Mouse (Mus musculus) embryonic fibroblast, embryonic 13.5 days (primary cell): ENCODE measurements at regions not wholly inside any gene's neighbourhood (a gene's known extent, or its start where the extent isn't known, plus 50 kb on each side); places are given as distances from the start of the nearest gene placed in this dataset.

Source experiments
- H3K27ac ChIP-seq: 2 replicates; pipeline ENCODE4 v1.5.1; 2012; ENCODE audit warnings: low read length, control low read depth, inconsistent platforms; ENCODE audit not compliant: insufficient read depth
- H3K4me1 ChIP-seq: 2 replicates; pipeline ENCODE4 v1.6.1; 2011; ENCODE audit warnings: low read length; ENCODE audit not compliant: control insufficient read depth, insufficient read depth
- H3K4me3 ChIP-seq: 2 replicates; pipeline ENCODE4 v1.5.1; 2011; ENCODE audit warnings: mild to moderate bottlenecking, control low read depth, low read length; ENCODE audit not compliant: insufficient read depth
- CTCF ChIP-seq: IDR thresholded peaks from 2 replicates; pipeline ENCODE4 v1.5.1; 2011; ENCODE audit warnings: mild to moderate bottlenecking, control low read depth, low read length, moderate library complexity, borderline replicate concordance; ENCODE audit not compliant: insufficient read depth
- POLR2A ChIP-seq: IDR thresholded peaks from 2 replicates; pipeline ENCODE4 v1.6.1; 2011; ENCODE audit warnings: low read depth, mild to moderate bottlenecking, control low read depth, low read length, moderate library complexity

DNA sequence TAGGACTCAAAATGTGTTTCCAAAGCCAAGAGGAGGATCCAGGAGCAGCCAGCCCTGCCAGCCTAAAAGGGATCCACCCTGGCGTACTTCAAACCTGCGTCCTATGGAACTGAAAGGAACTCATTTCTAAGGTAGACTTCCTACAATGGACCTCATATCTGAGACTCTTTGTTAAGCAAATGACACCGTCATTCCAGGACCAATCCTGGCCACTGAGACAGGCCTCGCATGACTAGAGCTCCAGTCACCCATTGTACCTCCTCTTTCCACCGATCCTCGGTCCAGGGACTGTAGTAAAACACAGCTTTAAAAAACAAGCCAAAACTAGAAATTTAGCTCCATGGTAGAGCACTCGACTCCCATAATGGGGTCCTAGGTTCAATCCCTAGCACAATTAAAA lies 110.4 kb upstream of the Zdhhc25 start:
- Histone ChIP-seq H3K4me1 (no peaks in the 10 kb centered on the region), H3K4me3 (no peak overlapping the region), H3K27ac (no peak overlapping the region)
- no peak for TF ChIP-seq CTCF
- TF ChIP-seq POLR2A: no peak

DNA sequence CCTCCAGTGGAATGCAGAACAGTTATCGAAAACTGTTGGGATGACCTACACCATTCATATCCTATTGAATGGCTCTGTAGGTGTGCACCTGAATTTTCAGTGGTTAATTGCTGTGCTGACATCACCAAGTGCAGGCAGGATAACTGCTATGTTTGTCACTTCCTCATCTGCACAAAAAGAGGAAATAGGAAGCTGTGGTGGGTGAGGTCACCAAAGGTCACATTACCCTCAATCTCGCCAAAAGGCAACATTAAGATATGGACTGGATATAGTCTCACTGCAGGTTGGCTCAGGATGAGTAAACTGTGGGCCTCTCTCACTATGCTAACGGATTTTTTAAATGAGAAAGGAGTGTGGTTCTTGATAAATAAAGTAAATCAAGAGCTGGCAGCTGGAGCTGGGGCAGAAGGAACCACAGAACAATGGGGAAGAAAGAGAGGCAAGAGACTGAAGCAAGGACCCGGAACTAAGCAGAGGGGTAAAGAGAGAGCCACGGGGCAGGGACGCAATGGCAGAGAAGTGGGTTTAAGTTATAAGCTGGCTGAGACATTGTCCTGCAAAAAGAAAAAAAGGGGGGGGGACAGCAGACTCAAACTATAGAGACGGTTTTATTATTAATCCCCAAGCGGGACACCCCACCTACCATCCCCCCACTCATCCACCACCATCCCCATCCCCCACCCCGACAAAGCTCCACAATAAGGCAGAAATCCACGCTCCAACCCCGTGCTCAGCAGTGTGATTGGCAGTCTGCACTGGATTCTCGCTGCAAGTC lies 109.6 kb upstream of the Zdhhc25 start:
- H3K4me3 ChIP-seq: no peak overlapping the region
- H3K4me1 ChIP-seq: no peaks in the 10 kb centered on the region
- H3K27ac ChIP-seq: no peak overlapping the region
- TF ChIP-seq CTCF (no peak), POLR2A (no peak)

DNA sequence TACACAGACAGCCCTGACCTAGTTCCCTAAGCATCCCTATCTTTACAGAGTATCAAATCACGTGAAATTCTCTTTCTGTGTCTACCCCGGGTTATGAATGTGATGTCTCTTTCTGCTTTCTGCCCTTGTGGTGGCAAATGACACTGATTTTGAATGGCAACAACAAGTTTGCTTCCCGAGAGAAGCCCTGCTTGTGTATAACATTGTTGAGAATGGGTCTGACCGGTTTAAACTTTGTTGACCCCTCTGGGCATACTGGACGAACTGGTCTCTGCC lies 109.1 kb upstream of the Zdhhc25 start:
- no peak for TF ChIP-seq CTCF
- H3K4me1 ChIP-seq: no peaks in the 10 kb centered on the region
- H3K27ac ChIP-seq: no peak overlapping the region
- no peak overlapping the region for H3K4me3 ChIP-seq

DNA sequence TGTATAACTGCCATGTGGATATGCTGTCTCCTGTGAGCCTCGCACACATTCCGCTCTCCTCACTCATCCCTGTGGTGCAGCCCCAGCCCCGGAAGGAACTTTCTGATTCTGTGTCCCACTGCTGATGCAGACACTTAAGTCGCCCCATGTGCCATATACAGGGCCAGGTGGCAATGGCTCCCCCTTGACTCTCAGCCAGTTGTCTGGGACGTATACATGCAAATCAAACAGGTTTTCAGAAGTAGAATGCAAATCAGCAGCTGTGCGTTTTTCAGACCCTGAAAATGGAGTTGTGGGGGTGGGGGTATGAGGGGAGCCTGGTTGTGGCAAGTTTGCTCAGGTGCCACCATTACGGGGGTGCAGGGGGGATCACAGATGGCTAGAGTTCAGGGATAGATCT lies 102.1 kb upstream of the Zdhhc25 start:
- Histone ChIP-seq H3K4me3 (no peak overlapping the region), H3K27ac (no peak overlapping the region), H3K4me1 (peaks cover 5% of the 10 kb centered on the region; the same call in 1 of the 2 replicates)
- TF ChIP-seq POLR2A: no peak
- no peak for TF ChIP-seq CTCF

GRCm38 (mm10) chr15:88502311-88502710 lies 97.8 kb upstream of the Zdhhc25 start:
- TF ChIP-seq POLR2A (no peak), CTCF (no peak)
- no peak overlapping the region for H3K27ac ChIP-seq
- peaks cover 5% of the 10 kb centered on the region; the same call in 1 of the 2 replicates for H3K4me1 ChIP-seq

DNA sequence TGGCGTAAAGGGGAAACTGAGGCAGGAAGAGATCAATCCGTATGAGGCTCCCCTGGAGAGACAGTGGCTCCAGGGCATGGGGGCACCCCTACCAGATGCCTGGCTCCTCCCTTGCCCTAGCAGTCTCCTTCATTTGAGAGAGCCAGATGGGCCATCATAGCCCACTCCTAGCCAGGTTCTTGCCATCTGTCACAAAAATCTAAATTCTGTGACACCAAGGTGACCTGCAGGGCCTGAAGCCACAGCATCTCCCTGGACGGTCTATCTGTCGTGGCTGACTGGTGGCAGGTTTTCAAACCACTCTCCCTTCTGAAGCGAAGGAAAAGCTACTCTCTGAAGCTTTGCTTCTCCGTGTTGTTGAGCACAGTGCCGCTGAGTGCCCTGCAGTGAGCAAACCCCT lies 96.2 kb upstream of the Zdhhc25 start:
- TF ChIP-seq POLR2A (no peak), CTCF (no peak)
- H3K27ac ChIP-seq: no peak overlapping the region
- peaks cover 5% of the 10 kb centered on the region; the same call in 1 of the 2 replicates for H3K4me1 ChIP-seq
- no peak overlapping the region for H3K4me3 ChIP-seq

More at GRCm38 (mm10) chr15:88502311-88502710, 97.8 kb upstream of the Zdhhc25 start:
- H3K4me3 ChIP-seq: no peak overlapping the region

DNA sequence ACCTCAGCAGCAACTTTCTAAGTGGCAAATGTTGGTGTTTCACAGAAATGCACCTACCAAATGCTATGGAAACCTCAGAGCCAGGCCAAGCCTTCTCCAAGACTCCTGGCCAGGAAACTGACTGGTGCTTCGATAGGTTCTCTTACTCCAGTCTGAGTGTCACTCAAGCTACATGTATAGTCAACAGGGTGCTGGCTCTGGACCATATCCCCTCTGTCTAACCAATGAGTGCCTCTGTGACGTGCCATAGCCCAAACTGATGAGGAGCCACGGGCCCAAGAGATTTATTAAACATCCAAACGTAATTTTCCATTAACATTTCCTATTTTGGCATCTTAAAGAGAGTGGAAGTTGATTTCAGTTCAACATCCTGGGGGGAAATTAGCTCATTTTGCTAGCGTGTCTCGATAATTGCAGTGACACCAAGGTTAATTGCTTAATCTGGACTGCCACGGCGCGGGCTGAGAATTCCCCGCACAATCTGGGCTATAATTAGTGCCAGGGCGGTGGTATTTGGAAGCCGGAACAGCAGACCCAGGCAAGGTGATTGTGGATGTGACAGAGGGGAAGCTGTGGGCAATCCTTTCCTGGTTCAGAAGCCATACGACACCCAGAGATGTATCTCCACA lies 94.5 kb upstream of the Zdhhc25 start:
- TF ChIP-seq CTCF: no peak
- no peak for TF ChIP-seq POLR2A
- no peak overlapping the region for H3K27ac ChIP-seq
- peaks cover 5% of the 10 kb centered on the region; the same call in 1 of the 2 replicates for H3K4me1 ChIP-seq
- no peak overlapping the region for H3K4me3 ChIP-seq

DNA sequence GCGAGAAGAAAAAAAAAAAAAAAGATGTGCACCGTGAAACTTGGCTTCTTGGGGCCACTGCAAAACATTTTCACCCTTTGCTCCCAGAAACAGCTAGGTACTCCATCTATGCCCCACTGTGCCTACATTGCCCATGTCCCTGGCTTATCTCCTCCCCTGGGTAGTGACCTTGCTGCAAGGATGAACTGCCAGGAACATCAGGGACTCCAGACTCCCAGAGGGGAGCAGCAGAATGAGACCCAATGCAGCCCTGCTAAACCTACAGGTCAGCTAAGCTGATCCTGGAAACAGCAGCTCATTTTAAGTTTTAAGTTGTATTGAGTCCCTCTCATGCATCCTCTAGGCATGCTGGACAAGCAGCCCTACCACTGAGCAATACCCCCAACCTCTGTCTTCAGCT lies 92.2 kb upstream of the Zdhhc25 start:
- no peak for TF ChIP-seq POLR2A
- H3K4me1 ChIP-seq: 0 out of 2 replicates have a peak, but pooled peaks cover under 1% of the 10 kb centered on the region
- no peak overlapping the region for H3K4me3 ChIP-seq
- H3K27ac ChIP-seq: no peak overlapping the region

- TF ChIP-seq CTCF (no peak), POLR2A (no peak)
- Histone ChIP-seq H3K27ac (no peak overlapping the region), H3K4me3 (no peak overlapping the region), H3K4me1 (no peaks in the 10 kb centered on the region)
These were observed 91.1 kb upstream of the Zdhhc25 start for GRCm38 (mm10) chr15:88508971-88509370.

- Histone ChIP-seq H3K4me3 (no peak overlapping the region), H3K4me1 (no peaks in the 10 kb centered on the region), H3K27ac (no peak overlapping the region)
- no peak for TF ChIP-seq POLR2A
- TF ChIP-seq CTCF: no peak
These were observed 90.5 kb upstream of the Zdhhc25 start for GRCm38 (mm10) chr15:88509626-88510025.
